Mouse (Mus musculus) embryonic facial prominence, embryonic 13.5 days (tissue): Measurements from ENCODE around the gene Aco2. TPM values are rescaled to one million over a fixed set of nuclear protein-coding genes. Genes with fewer than 3 reads are reported as not detected.

Source experiments
- ATAC-seq: fragments of 200-750 bp; cut with Nextera tagmentation; 2 replicates; pipeline ENCODE4 v1.8.0; 2017; ENCODE audit warnings: low read depth; ENCODE audit not compliant: insufficient number of reproducible peaks, insufficient read depth, low FRiP score, low TSS enrichment
- H3K27ac ChIP-seq: fragments of 300-500 bp; sonication (generic); 2 replicates; pipeline ENCODE4 v1.5.1; 2015; ENCODE audit warnings: moderate library complexity, mild to moderate bottlenecking, inconsistent platforms
- H3K27me3 ChIP-seq: fragments of 300-500 bp; sonication (generic); 2 replicates; pipeline ENCODE4 v1.6.1; 2015; ENCODE audit warnings: mild to moderate bottlenecking, inconsistent platforms
- H3K36me3 ChIP-seq: fragments of 300-500 bp; sonication (generic); 2 replicates; pipeline ENCODE4 v1.6.1; 2015; ENCODE audit warnings: mild to moderate bottlenecking, inconsistent platforms
- H3K4me1 ChIP-seq: fragments of 300-500 bp; sonication (generic); 2 replicates; pipeline ENCODE4 v1.6.1; 2015; ENCODE audit warnings: inconsistent platforms
- H3K4me2 ChIP-seq: fragments of 300-500 bp; sonication (generic); 2 replicates; pipeline ENCODE4 v1.6.1; 2015; ENCODE audit warnings: moderate library complexity, mild to moderate bottlenecking, inconsistent platforms
- H3K4me3 ChIP-seq: fragments of 300-500 bp; sonication (generic); 2 replicates; pipeline ENCODE4 v1.5.1; 2015; ENCODE audit warnings: mild to moderate bottlenecking, inconsistent platforms
- H3K9ac ChIP-seq: fragments of 300-500 bp; sonication (generic); 2 replicates; pipeline ENCODE4 v1.6.1; 2015; ENCODE audit warnings: mild to moderate bottlenecking, inconsistent platforms
- H3K9me3 ChIP-seq: fragments of 300-500 bp; sonication (generic); 2 replicates; pipeline ENCODE4 v1.6.1; 2016; ENCODE audit warnings: inconsistent platforms
- WGBS: fragments of 180-500 bp; shearing (Covaris S2); methylation state at CpG from one replicate; pipeline ENCODE4 v1.1.7; 2015; ENCODE audit warnings: mixed read lengths; 5-methylcytosine and 5-hydroxymethylcytosine counted together
- polyA plus RNA-seq: library from polyadenylated mRNA; unstranded; fragments of >200 nt; fragmentation: Nextera tagmentation; extraction: Ambion mirVana; gene quantifications from 2 replicates; pipeline ENCODE4 v1.2.1, GENCODE M21; 2015

Gene Aco2
- polyA plus RNA-seq, 1 experiment from 2014 or later: 151 TPM

DNA sequence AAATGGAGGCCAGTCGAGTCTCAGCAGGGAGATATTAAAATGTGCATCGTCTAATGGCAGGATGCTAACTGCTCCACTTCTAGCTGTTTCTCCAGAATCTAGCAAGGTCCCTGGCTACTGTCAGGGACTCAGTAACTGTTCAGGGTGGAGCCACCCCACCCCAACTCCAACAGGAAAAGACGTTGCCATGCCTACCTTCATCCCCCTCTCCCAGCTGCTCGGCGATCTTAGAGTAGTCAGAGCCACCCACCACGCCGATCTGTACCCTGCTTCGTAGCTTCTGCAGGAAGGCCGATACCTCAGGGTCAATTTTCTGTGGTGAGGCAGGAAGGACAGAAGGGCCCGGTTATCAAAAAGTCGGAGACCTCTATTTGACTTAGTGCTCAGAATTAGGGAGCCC is 85.5 kb downstream of the Aco2 start:
- no peak overlapping the region for H3K9ac ChIP-seq
- WGBS: 86% methylated on average over 11 of the region's 11 CpGs
- no peak overlapping the region for H3K27ac ChIP-seq
- H3K36me3 ChIP-seq: peaks cover 24% of the 10 kb centered on the region
- H3K4me2 ChIP-seq: no peak overlapping the region
- no peak overlapping the region for H3K4me3 ChIP-seq
- no peak for ATAC-seq
- peaks cover 5% of the 10 kb centered on the region for H3K4me1 ChIP-seq
- no peaks in the 10 kb centered on the region for H3K27me3 ChIP-seq
- no peaks in the 10 kb centered on the region for H3K9me3 ChIP-seq

DNA sequence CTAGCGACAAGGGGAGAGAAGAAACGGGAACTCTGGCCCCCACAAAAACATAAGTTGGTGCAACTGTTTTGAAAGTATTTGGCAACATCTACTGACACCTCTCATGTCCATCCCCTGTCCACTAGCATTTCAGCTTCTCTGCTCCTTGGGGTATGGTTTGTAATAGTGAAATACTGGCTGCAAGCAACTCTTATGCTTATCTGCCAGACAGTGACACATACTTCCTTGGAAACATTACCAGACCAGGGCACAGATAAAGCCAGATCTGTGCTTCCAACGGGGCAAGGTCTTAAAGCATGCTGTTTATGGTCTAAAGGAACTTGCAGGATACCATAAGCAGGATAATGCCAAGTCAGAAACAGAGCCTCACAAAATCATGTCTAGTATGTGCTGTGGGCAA is 86.8 kb downstream of the Aco2 start:
- ATAC-seq: no peak
- Histone ChIP-seq H3K9me3 (no peaks in the 10 kb centered on the region), H3K4me2 (no peak overlapping the region), H3K4me3 (no peak overlapping the region), H3K36me3 (peaks cover 24% of the 10 kb centered on the region), H3K4me1 (peaks cover 5% of the 10 kb centered on the region), H3K9ac (0 out of 2 replicates have a peak overlapping the region, but pooled peaks have one; percentile 36), H3K27me3 (no peaks in the 10 kb centered on the region), H3K27ac (no peak overlapping the region)
- WGBS: 91% methylated on average over 3 of the region's 3 CpGs

DNA sequence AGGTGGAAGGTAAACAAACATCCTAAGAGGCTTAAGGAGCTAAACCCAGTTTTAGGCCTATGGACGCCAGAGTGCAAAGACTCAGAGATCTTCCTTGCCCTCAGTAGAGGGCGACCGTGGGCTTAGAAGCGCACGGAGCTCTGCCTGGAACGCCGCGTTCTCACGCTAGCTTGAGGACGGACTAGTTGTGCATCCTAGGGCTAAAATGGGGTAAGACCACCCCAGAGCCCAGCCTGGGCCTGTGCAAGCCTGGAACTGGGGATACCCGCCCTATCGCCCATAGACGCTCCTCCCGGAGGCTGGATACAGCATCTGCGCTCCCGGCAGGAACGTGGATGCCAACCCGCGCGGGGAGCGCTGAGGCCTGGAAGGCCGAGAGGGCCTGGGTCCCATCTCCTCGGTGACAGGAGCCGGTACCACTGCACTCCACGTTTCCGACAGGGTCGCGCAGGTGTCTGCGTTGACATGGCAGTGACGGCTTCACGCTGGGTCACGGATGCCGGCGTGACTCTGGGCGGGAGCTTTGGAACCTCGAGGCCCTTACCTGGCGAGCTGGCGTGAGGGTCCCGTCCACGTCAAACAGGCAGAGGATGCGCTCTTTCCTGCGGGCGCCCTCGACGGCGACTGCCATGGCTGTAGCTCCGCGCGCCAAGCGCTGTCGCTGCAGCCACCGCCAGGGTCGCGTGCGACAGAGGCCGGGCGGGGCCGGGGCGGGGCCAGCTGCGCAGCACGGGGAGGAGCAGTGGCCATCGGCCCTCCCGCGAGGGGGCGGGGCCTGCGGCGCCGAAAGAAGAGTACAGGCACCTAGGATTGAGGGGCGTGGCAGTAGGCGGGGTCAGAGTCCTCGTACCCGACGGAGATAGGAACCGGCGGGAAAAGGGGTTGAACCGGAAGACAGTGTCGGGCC is 88.3 kb downstream of the Aco2 start, which contains the start of gene Pmm1:
Pmm1 (minus strand) TSS at position 760 of the 907 bp plus-strand sequence.
- Histone ChIP-seq H3K4me1 (peaks cover 5% of the 10 kb centered on the region), H3K4me3 (peak within 1 kb of the TSS; percentile 62), H3K27me3 (no peaks in the 10 kb centered on the region), H3K9me3 (no peaks in the 10 kb centered on the region), H3K4me2 (peak within 1 kb of the TSS; percentile 96), H3K9ac (peak within 1 kb of the TSS; percentile 77), H3K27ac (peak within 1 kb of the TSS; percentile 73), H3K36me3 (peaks cover 9% of the 10 kb centered on the region)
- under 1% methylated on average over 76 of the region's 77 CpGs for WGBS
- peak; percentile 94 for ATAC-seq

DNA sequence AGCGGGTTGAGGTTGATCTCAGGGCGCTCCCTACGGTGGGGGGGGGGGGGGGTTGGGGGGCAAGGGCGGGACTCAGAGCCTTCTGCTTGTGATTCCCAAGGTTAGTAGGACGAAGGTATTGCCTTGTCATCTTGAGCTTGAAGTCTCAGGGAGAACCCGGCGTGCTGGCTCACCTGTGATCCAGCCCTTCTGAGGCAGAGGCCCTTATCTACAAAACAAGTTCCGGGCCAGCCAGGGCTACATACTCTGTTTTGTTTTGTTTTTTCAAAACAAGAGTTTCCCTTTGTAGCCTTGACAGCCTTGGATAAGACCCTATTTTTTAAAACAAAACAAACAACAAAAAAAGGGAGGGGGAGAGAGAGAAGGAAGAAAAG is 89.0 kb downstream of the Aco2 start:
- Histone ChIP-seq H3K4me3 (peak overlapping the region; percentile 62), H3K9me3 (no peaks in the 10 kb centered on the region), H3K9ac (0 out of 2 replicates have a peak overlapping the region, but pooled peaks have one; percentile 36), H3K4me2 (peak overlapping the region; percentile 96), H3K4me1 (peaks cover 5% of the 10 kb centered on the region), H3K27me3 (no peaks in the 10 kb centered on the region), H3K27ac (no peak overlapping the region), H3K36me3 (0 out of 2 replicates have a peak, but pooled peaks cover 2% of the 10 kb centered on the region)
- ATAC-seq: no peak
- WGBS: 3% methylated on average over 7 of the region's 8 CpGs

DNA sequence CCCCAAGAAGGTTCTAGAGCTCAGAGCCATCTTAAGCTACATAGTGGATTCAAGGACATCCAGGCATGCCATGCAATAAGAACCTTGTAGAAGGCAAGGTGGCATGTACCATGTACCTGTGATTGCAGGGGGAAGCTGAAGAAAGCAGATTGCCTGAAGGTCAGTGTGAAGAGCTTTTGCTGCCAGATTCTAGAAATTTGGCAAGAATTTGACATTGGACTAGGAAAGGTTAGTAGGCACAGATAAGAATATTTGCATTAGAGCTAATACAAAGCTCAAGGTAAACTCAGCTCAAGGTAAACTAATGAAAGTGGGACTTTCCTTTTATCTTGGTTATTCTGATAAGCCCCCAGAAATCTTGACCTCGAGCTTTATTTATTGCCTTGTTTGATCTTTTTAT is 92.2 kb downstream of the Aco2 start:
- WGBS: 67% methylated on average over 1 of the region's 1 CpGs
- no peaks in the 10 kb centered on the region for H3K27me3 ChIP-seq
- no peak overlapping the region for H3K4me2 ChIP-seq
- H3K4me3 ChIP-seq: no peak overlapping the region
- H3K9ac ChIP-seq: no peak overlapping the region
- no peak overlapping the region for H3K27ac ChIP-seq
- peaks cover 9% of the 10 kb centered on the region for H3K4me1 ChIP-seq
- no peaks in the 10 kb centered on the region for H3K36me3 ChIP-seq
- no peak for ATAC-seq
- no peaks in the 10 kb centered on the region for H3K9me3 ChIP-seq

Other genes starting within 250 kb of the Aco2 start
- gene L3mbtl2, start 208.4 kb upstream of the Aco2 start, polyA plus RNA-seq: 20.1 and 20.7 TPM in 2 replicates
- 10.3 and 10.4 TPM in 2 replicates for gene Chadl, start 175.0 kb upstream of the Aco2 start, polyA plus RNA-seq
- 35.4 and 45.7 TPM in 2 replicates for gene Zc3h7b, start 127.3 kb upstream of the Aco2 start, polyA plus RNA-seq
- gene Rangap1, start 126.8 kb upstream of the Aco2 start, polyA plus RNA-seq: 103 and 116 TPM in 2 replicates
- gene Tef, start 69.9 kb upstream of the Aco2 start, polyA plus RNA-seq: 29.4 and 30.3 TPM in 2 replicates
- gene Tob2, start 13.5 kb upstream of the Aco2 start, polyA plus RNA-seq: 25.6 and 26.7 TPM in 2 replicates
- 164 and 172 TPM in 2 replicates for gene Phf5a, start 398 bp upstream of the Aco2 start, polyA plus RNA-seq
- 51.8 and 63.9 TPM in 2 replicates for gene Polr3h, start 53.9 kb downstream of the Aco2 start, polyA plus RNA-seq
- gene Csdc2, start 64.5 kb downstream of the Aco2 start, polyA plus RNA-seq: 10.9 and 11.4 TPM in 2 replicates
- gene Pmm1, start 88.6 kb downstream of the Aco2 start, polyA plus RNA-seq: 30.0 and 35.7 TPM in 2 replicates
- not detected in 2 replicates for gene 1700029P11Rik, start 108.2 kb downstream of the Aco2 start, polyA plus RNA-seq
- 92.3 and 98.2 TPM in 2 replicates for gene Xrcc6, start 115.5 kb downstream of the Aco2 start, polyA plus RNA-seq
- gene Desi1, start 161.6 kb downstream of the Aco2 start, polyA plus RNA-seq: 25.8 and 28.6 TPM in 2 replicates
- 281 and 331 TPM in 2 replicates for gene Snu13, start 175.3 kb downstream of the Aco2 start, polyA plus RNA-seq
- gene 4930407I10Rik, start 186.8 kb downstream of the Aco2 start, polyA plus RNA-seq: 0.08 TPM in 1 of 2 replicates, not detected in the other
- 0.15 TPM in 1 of 2 replicates, not detected in the other for gene Mei1, start 197.7 kb downstream of the Aco2 start, polyA plus RNA-seq